Mouse (Mus musculus) midbrain, embryonic 10.5 days (tissue): ENCODE results near the gene Man1a. TPM values are rescaled to one million over a fixed set of nuclear protein-coding genes. Genes with fewer than 3 reads are reported as not detected.

Experiments
- DNase-seq: peaks from one replicate; pipeline ENCODE4 v3.0.0-alpha.2; 2017; ENCODE audit warnings: low spot score
- H3K27ac ChIP-seq: fragments of 300-500 bp; sonication (generic); replicated peaks from 2 replicates; pipeline ENCODE4 v1.5.1; 2016; ENCODE audit warnings: mild to moderate bottlenecking
- H3K27me3 ChIP-seq: fragments of 300-500 bp; sonication (generic); 2 replicates; pipeline ENCODE4 v1.6.1; 2016; ENCODE audit warnings: low read depth, mild to moderate bottlenecking; ENCODE audit not compliant: poor library complexity, severe bottlenecking
- H3K36me3 ChIP-seq: fragments of 300-500 bp; sonication (generic); 2 replicates; pipeline ENCODE4 v1.6.1; 2016; ENCODE audit warnings: mild to moderate bottlenecking, moderate library complexity
- H3K4me1 ChIP-seq: fragments of 300-500 bp; sonication (generic); 2 replicates; pipeline ENCODE4 v1.6.1; 2016
- H3K4me3 ChIP-seq: fragments of 300-500 bp; sonication (generic); 2 replicates; pipeline ENCODE4 v1.5.1; 2016; ENCODE audit warnings: mild to moderate bottlenecking, moderate library complexity
- H3K9me3 ChIP-seq: fragments of 300-500 bp; sonication (generic); replicated peaks from 2 replicates; pipeline ENCODE4 v1.6.1; 2016; ENCODE audit warnings: mild to moderate bottlenecking
- WGBS: fragments of 180-500 bp; shearing (Covaris S2); methylation state at CpG from one replicate; pipeline ENCODE4 v1.1.7; 2016; 5-methylcytosine and 5-hydroxymethylcytosine counted together
- polyA plus RNA-seq: library from polyadenylated mRNA; unstranded; fragments of >200 nt; fragmentation: Nextera tagmentation; extraction: Ambion mirVana; gene quantifications from 2 replicates; pipeline ENCODE4 v1.2.1, GENCODE M21; 2016

Man1a gene
- polyA plus RNA-seq, 1 experiment from 2014 or later: 1.3 TPM

DNA sequence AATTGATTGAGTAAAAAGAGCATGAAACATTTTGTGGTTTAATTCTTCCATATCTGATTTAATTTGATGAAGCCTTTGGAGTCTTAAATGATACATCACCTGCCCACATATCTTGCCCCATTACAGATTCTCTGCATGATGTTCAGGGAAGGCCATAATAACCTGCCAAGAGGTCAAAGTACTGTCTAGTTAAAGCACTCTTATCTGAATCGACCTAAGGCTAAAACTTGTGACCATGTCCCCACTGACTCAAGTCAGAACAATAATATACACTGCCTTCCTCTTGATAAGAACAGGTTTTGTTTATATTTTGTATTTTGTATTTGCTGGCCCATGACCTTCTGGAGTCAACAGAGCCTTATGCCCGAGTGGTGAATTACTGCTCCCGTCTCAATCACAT, 154.2 kb downstream of the Man1a start:
- H3K27ac ChIP-seq: no peak overlapping the region
- H3K4me1 ChIP-seq: no peaks in the 10 kb centered on the region
- no peak overlapping the region for H3K4me3 ChIP-seq
- H3K27me3 ChIP-seq: no peaks in the 10 kb centered on the region
- H3K36me3 ChIP-seq: no peaks in the 10 kb centered on the region
- no peaks in the 10 kb centered on the region for H3K9me3 ChIP-seq
- no peak for DNase-seq
- 87% methylated on average over 3 of the region's 3 CpGs for WGBS

DNA sequence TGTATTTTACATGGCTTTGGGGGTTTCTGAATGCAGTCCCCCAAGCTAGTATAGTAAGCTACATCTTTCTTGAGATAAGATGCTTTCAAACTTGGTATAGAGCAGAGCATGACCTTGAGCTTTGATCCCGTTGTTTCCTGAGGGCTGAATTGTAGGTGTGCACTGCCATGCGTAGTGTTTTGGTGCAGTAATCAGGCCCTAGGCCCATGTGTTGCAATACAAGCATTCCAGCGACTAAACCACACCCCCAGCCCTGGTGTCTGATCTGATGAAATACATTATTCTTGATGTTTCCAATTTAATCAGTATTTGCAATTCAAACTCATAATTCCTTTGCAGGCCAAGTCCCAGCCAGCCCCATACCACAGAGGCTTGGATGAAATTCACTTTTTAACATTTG, 158.9 kb downstream of the Man1a start:
- Histone ChIP-seq H3K4me1 (no peaks in the 10 kb centered on the region), H3K4me3 (no peak overlapping the region), H3K27ac (no peak overlapping the region), H3K9me3 (no peaks in the 10 kb centered on the region), H3K36me3 (no peaks in the 10 kb centered on the region), H3K27me3 (no peaks in the 10 kb centered on the region)
- 90% methylated on average over 3 of the region's 3 CpGs for WGBS
- DNase-seq: no peak

- no peaks in the 10 kb centered on the region for H3K4me1 ChIP-seq
- WGBS: 85% methylated on average over 6 of the region's 6 CpGs
- H3K9me3 ChIP-seq: no peaks in the 10 kb centered on the region
- no peak overlapping the region for H3K4me3 ChIP-seq
- H3K27ac ChIP-seq: no peak overlapping the region
- no peaks in the 10 kb centered on the region for H3K36me3 ChIP-seq
- H3K27me3 ChIP-seq: no peaks in the 10 kb centered on the region
- no peak for DNase-seq
Measured at GRCm38 (mm10) chr10:53915719-53916118, 160.7 kb downstream of the Man1a start.

- no peak for DNase-seq
- Histone ChIP-seq H3K27me3 (no peaks in the 10 kb centered on the region), H3K27ac (no peak overlapping the region), H3K9me3 (no peaks in the 10 kb centered on the region), H3K36me3 (no peaks in the 10 kb centered on the region), H3K4me3 (no peak overlapping the region), H3K4me1 (no peaks in the 10 kb centered on the region)
- whole genome bisulfite sequencing: 80% methylated on average over 8 of the region's 8 CpGs
Measured at GRCm38 (mm10) chr10:53914974-53915609, 161.3 kb downstream of the Man1a start.

GRCm38 (mm10) chr10:53913546-53914312, 162.7 kb downstream of the Man1a start:
- 84% methylated on average over 4 of the region's 4 CpGs for WGBS
- no peak overlapping the region for H3K4me3 ChIP-seq
- H3K27me3 ChIP-seq: no peaks in the 10 kb centered on the region
- H3K27ac ChIP-seq: no peak overlapping the region
- H3K36me3 ChIP-seq: no peaks in the 10 kb centered on the region
- H3K4me1 ChIP-seq: no peaks in the 10 kb centered on the region
- no peaks in the 10 kb centered on the region for H3K9me3 ChIP-seq
- DNase-seq: no peak

DNA sequence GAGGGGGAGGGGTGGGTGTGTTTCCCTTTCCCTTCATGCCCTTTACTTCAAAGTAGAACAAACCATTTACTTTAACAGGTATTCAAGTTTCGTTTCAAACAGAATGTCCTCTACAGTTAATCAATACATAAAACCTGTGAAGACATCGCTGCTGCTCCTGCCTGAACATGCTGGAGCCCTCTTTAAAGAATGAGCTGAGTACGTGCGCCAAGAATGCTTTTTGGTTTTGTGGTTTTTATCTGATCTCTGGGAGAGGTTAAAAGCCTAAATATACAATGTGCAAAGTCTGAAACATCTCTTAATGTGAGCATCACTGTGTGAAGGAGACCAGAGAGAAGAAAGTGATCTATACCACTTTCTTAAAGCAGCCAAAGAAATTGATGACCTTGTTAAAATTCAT, 186.9 kb downstream of the Man1a start:
- WGBS: 92% methylated on average over 4 of the region's 4 CpGs
- no peaks in the 10 kb centered on the region for H3K27me3 ChIP-seq
- DNase-seq: no peak
- no peaks in the 10 kb centered on the region for H3K36me3 ChIP-seq
- no peak overlapping the region for H3K27ac ChIP-seq
- H3K4me1 ChIP-seq: no peaks in the 10 kb centered on the region
- no peak overlapping the region for H3K4me3 ChIP-seq
- H3K9me3 ChIP-seq: no peaks in the 10 kb centered on the region

- WGBS: 82% methylated on average over 10 of the region's 10 CpGs
- no peaks in the 10 kb centered on the region for H3K4me1 ChIP-seq
- H3K4me3 ChIP-seq: no peak overlapping the region
- H3K9me3 ChIP-seq: no peaks in the 10 kb centered on the region
- no peaks in the 10 kb centered on the region for H3K36me3 ChIP-seq
- H3K27me3 ChIP-seq: no peaks in the 10 kb centered on the region
- no peak for DNase-seq
- no peak overlapping the region for H3K27ac ChIP-seq
Measured at GRCm38 (mm10) chr10:53888382-53889110, 187.9 kb downstream of the Man1a start.

DNA sequence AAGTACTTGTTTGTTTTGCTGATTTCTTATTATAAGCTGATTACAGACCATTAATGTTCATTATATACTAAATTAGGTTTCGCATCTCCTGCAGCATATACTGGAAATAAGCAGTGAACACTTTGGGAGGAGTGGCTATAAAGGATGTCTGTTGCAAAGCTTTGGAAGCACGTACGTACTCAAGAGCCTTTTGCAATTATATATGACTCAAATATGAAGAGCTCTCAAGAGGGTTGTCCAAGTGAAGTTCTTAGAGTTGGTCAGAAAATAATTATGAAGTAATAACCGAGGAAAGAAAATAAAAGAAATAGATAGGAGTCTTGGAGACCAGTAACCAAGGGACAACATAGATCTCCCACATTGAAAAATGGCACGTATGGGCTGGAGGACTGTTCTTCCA, 189.9 kb downstream of the Man1a start:
- Histone ChIP-seq H3K9me3 (no peaks in the 10 kb centered on the region), H3K27ac (no peak overlapping the region), H3K4me1 (no peaks in the 10 kb centered on the region), H3K4me3 (no peak overlapping the region), H3K36me3 (no peaks in the 10 kb centered on the region), H3K27me3 (no peaks in the 10 kb centered on the region)
- no peak for DNase-seq
- 88% methylated on average over 5 of the region's 5 CpGs for WGBS

DNA sequence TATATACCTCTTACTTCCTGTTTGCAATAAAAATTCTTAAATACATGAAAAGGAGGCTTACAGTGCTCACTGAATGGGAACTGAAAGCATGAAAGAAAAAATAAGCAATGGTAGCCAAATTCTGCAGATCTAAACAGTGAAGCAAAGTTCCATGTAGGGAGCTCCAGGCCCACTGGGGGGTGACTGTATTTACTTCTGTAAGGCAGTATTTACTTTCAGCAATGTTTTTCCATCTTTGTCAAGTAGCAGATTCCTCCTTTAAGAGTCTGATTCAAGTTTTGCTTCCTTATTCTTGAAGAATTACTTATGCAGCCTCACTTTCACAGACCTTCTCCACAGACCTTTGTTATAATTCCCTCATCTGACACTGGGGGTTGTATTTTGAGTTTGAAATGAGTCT, 195.1 kb downstream of the Man1a start:
- no peak overlapping the region for H3K4me3 ChIP-seq
- H3K4me1 ChIP-seq: no peaks in the 10 kb centered on the region
- H3K27me3 ChIP-seq: no peaks in the 10 kb centered on the region
- DNase-seq: no peak
- H3K9me3 ChIP-seq: no peaks in the 10 kb centered on the region
- no peak overlapping the region for H3K27ac ChIP-seq
- H3K36me3 ChIP-seq: no peaks in the 10 kb centered on the region

DNA sequence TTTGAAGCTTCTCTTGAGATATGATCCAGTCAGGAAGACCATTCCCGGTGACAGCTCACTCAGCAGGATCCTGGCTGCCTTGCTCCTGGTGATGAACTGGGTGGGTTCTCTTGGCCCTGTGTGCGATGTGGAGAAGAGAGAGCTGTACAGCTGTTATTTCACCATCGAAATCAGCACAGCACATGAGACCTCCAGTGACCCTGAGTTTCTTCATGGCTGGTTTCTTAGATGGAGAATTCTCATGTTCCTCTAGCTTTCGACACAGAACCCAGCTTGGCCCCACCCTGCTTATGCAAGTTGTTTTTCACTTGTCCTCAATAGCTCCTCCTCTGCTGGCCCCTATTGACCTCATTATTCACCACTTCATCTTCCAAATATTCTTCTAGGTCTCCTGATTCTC, 200.5 kb downstream of the Man1a start:
- no peaks in the 10 kb centered on the region for H3K27me3 ChIP-seq
- 80% methylated on average over 4 of the region's 4 CpGs for WGBS
- H3K4me3 ChIP-seq: no peak overlapping the region
- H3K27ac ChIP-seq: no peak overlapping the region
- no peaks in the 10 kb centered on the region for H3K9me3 ChIP-seq
- no peaks in the 10 kb centered on the region for H3K36me3 ChIP-seq
- H3K4me1 ChIP-seq: no peaks in the 10 kb centered on the region
- DNase-seq: no peak

- no peaks in the 10 kb centered on the region for H3K27me3 ChIP-seq
- H3K4me3 ChIP-seq: no peak overlapping the region
- no peak for DNase-seq
- H3K4me1 ChIP-seq: no peaks in the 10 kb centered on the region
- no peaks in the 10 kb centered on the region for H3K9me3 ChIP-seq
- 85% methylated on average over 3 of the region's 3 CpGs for WGBS
- no peaks in the 10 kb centered on the region for H3K36me3 ChIP-seq
- no peak overlapping the region for H3K27ac ChIP-seq
Measured at GRCm38 (mm10) chr10:53874191-53874590, 202.2 kb downstream of the Man1a start.

GRCm38 (mm10) chr10:53863486-53864357, 212.7 kb downstream of the Man1a start:
- WGBS: 60% methylated on average over 7 of the region's 7 CpGs
- no peak overlapping the region for H3K27ac ChIP-seq
- H3K27me3 ChIP-seq: no peaks in the 10 kb centered on the region
- H3K36me3 ChIP-seq: no peaks in the 10 kb centered on the region
- H3K4me3 ChIP-seq: no peak overlapping the region
- H3K9me3 ChIP-seq: no peaks in the 10 kb centered on the region
- no peaks in the 10 kb centered on the region for H3K4me1 ChIP-seq
- peak; percentile 38 for DNase-seq
